Mouse (Mus musculus): ENCODE results near the gene Sept11. TPM values are rescaled to one million over a fixed set of nuclear protein-coding genes. Genes with fewer than 3 reads are reported as not detected.

Sept11 gene
- total and polyA plus RNA-seq, 3 experiments, result 72.3 to 138 (median 78.5) TPM

- in situ Hi-C loops (cut with MboI; ENCODE audit: low pct_ligation_motif_present, low pct_unique_long_range_greater_than_20kb, low sequenced_read_pairs) (no loop called here), dilution Hi-C loops (cut with MboI; ENCODE audit: extremely low pct_ligation_motif_present, extremely low pct_unique_long_range_greater_than_20kb, low sequenced_read_pairs) (no loop called here)
- no peak overlapping the region for H3K27ac ChIP-seq (ENCODE audit: insufficient read depth, low read depth)
- no peaks in the 10 kb centered on the region for H3K27me3 ChIP-seq (replicated peaks)
- H3K4me1 ChIP-seq (ENCODE audit: control insufficient read depth in 1 of 2, insufficient read depth in 2 of 2), result no peaks in the 10 kb centered on the region
- H3K9me3 ChIP-seq (replicated peaks; ENCODE audit: low read length), result no peaks in the 10 kb centered on the region
- H3K36me3 ChIP-seq (replicated peaks in 1 of 2; ENCODE audit: control insufficient read depth in 1 of 2, insufficient read depth in 1 of 2, low read length in 1 of 2), result peaks cover 45 to 78% of the 10 kb centered on the region in 2 experiments
- no peaks in the 10 kb centered on the region; the same call in 1 of the 2 replicates for H3K79me2 ChIP-seq (replicated peaks; ENCODE audit: control insufficient read depth, extremely low read depth, insufficient read depth, poor library complexity, severe bottlenecking)
- no peak overlapping the region for H3K4me2 ChIP-seq (ENCODE audit: insufficient read depth, low read depth, poor library complexity, severe bottlenecking)
- DNase-seq (ENCODE audit: extremely low read depth), result no peak
- no peak overlapping the region for H3K4me3 ChIP-seq (replicated peaks in 1 of 3; ENCODE audit: low read depth in 2 of 3, low read length in 2 of 3, poor library complexity in 1 of 3)
- no peak overlapping the region for H3K9ac ChIP-seq (ENCODE audit: insufficient read depth, low read depth)
- TF ChIP-seq HCFC1 (IDR thresholded peaks at IDR 0.05; ENCODE audit: low read depth, low read length), result no peak
- no peak for TF ChIP-seq MAFK (IDR thresholded peaks at IDR 0.05; ENCODE audit: insufficient replicate concordance, low read length)
- TF ChIP-seq TCF12 (IDR thresholded peaks at IDR 0.05; ENCODE audit: low read depth, low read length), result no peak
- TF ChIP-seq RAD21 (IDR thresholded peaks at IDR 0.05; ENCODE audit: low read depth, low read length), result no peak
- no peak for TF ChIP-seq ELF1 (IDR thresholded peaks at IDR 0.05; ENCODE audit: low read depth, low read length)
- no peak for TF ChIP-seq NELFE (IDR thresholded peaks at IDR 0.05; ENCODE audit: low read depth, low read length)
- no peak for TF ChIP-seq CTCF (conservative IDR thresholded peaks at IDR 0.05 in 1 of 2, IDR thresholded peaks at IDR 0.05 in 1 of 2; ENCODE audit: low read depth in 2 of 2, low read length in 2 of 2)
- TF ChIP-seq POLR2AphosphoS2 (IDR thresholded peaks at IDR 0.05; ENCODE audit: low read depth, low read length), result no peak
- TF ChIP-seq MAX (IDR thresholded peaks at IDR 0.05; ENCODE audit: low read length), result no peak
- no peak for TF ChIP-seq BHLHE40 (IDR thresholded peaks at IDR 0.05; ENCODE audit: low read depth, low read length)
These were observed 85.4 kb downstream of the Sept11 start for GRCm38 (mm10) chr5:93178616-93179015.

DNA sequence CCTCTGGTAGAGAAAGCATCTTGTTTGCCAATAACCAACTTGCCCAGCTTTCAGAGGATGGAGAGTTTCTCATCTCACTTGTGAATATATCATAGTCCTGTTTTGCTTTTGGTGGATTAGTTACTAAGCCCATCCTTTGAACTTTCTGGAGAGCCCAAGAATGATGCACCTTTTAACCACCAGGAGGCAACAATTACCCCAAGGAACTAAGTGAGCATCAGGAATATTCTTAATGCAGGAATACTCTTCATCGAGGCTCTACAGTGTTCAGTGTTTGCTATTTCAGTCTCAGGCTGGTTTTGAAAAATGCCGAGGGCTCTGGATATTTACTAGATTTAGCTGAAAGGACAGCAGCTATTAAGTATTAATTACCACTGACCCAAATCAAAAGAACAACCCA, 87.0 kb downstream of the Sept11 start:
- H3K4me3 ChIP-seq (replicated peaks in 1 of 3; ENCODE audit: low read depth in 2 of 3, low read length in 2 of 3, poor library complexity in 1 of 3), result no peak overlapping the region
- no peaks in the 10 kb centered on the region for H3K4me1 ChIP-seq (ENCODE audit: control insufficient read depth in 1 of 2, insufficient read depth in 2 of 2)
- peak; percentile 27 for DNase-seq (ENCODE audit: extremely low read depth)
- TF ChIP-seq USF2 (conservative IDR thresholded peaks at IDR 0.05; ENCODE audit: low read depth, low read length) (no peak), SMC3 (IDR thresholded peaks at IDR 0.05; ENCODE audit: low read depth, low read length) (peak; percentile 71), CHD2 (IDR thresholded peaks at IDR 0.05; ENCODE audit: low read length) (no peak), MAFK (IDR thresholded peaks at IDR 0.05; ENCODE audit: insufficient replicate concordance, low read length) (no peak), CTCF (conservative IDR thresholded peaks at IDR 0.05 in 1 of 2, IDR thresholded peaks at IDR 0.05 in 1 of 2; ENCODE audit: low read depth in 2 of 2, low read length in 2 of 2) (peak in 1 of 2 experiments; percentile 64; a peak in 3 of 4 replicates), JUND (conservative IDR thresholded peaks at IDR 0.05; ENCODE audit: low read depth, low read length) (no peak), CHD1 (IDR thresholded peaks at IDR 0.05; ENCODE audit: low read depth, low read length) (no peak), MXI1 (IDR thresholded peaks at IDR 0.05; ENCODE audit: low read depth, low read length) (no peak), RCOR1 (conservative IDR thresholded peaks at IDR 0.05; ENCODE audit: low read depth, low read length) (no peak), MEF2A (IDR thresholded peaks at IDR 0.05; ENCODE audit: borderline replicate concordance, low read depth, low read length) (no peak), EP300 (IDR thresholded peaks at IDR 0.05; ENCODE audit: low read length) (no peak), POLR2AphosphoS2 (IDR thresholded peaks at IDR 0.05; ENCODE audit: low read depth, low read length) (peak; percentile 50), RAD21 (IDR thresholded peaks at IDR 0.05; ENCODE audit: low read depth, low read length) (peak; percentile 48), USF1 (IDR thresholded peaks at IDR 0.05; ENCODE audit: low read depth, low read length) (no peak), NELFE (IDR thresholded peaks at IDR 0.05; ENCODE audit: low read depth, low read length) (no peak)
- no peaks in the 10 kb centered on the region for H3K27me3 ChIP-seq (replicated peaks)
- peaks cover 39 to 79% of the 10 kb centered on the region in 2 experiments for H3K36me3 ChIP-seq (replicated peaks in 1 of 2; ENCODE audit: control insufficient read depth in 1 of 2, insufficient read depth in 1 of 2, low read length in 1 of 2)
- no peak overlapping the region for H3K9ac ChIP-seq (ENCODE audit: insufficient read depth, low read depth)
- in situ Hi-C loops (cut with MboI; ENCODE audit: low pct_ligation_motif_present, low pct_unique_long_range_greater_than_20kb, low sequenced_read_pairs) (no loop called here), dilution Hi-C loops (cut with MboI; ENCODE audit: extremely low pct_ligation_motif_present, extremely low pct_unique_long_range_greater_than_20kb, low sequenced_read_pairs) (no loop called here)
- H3K79me2 ChIP-seq (replicated peaks; ENCODE audit: control insufficient read depth, extremely low read depth, insufficient read depth, poor library complexity, severe bottlenecking), result no peaks in the 10 kb centered on the region; the same call in 1 of the 2 replicates
- H3K27ac ChIP-seq (ENCODE audit: insufficient read depth, low read depth), result no peak overlapping the region
- no peak overlapping the region for H3K4me2 ChIP-seq (ENCODE audit: insufficient read depth, low read depth, poor library complexity, severe bottlenecking)
- no peaks in the 10 kb centered on the region for H3K9me3 ChIP-seq (replicated peaks; ENCODE audit: low read length)

Measured in CH12.LX (cell line).